Mouse (Mus musculus): ENCODE results near the gene Dusp1.

DNA sequence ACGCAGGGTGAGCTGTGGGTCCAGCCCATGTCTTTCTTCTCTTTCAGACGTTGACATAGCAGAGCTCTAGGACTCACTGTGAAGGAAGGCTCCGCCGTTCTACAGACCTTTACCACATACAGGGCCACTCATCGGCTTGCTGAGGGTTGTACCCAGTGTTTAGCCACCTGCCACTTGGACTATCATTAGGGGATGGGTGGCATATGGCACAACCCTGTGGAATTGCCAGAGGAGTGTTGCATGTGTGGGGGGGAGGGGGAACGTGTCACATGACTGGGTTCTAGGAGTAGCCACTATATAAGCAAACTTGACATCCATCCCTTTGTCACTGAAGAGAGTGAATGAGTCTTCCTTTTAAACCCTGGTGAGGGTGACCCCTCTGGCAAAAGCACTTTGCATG lies 1.5 kb upstream of the Dusp1 start:
- TF ChIP-seq CTCF (IDR thresholded peaks at IDR 0.05; ENCODE audit: low read depth) (no peak), EP300 (IDR thresholded peaks at IDR 0.05; ENCODE audit: low read depth) (no peak)
